31 mouse cellular contexts compared by ENCODE assay signal in the genomic region with DNA sequence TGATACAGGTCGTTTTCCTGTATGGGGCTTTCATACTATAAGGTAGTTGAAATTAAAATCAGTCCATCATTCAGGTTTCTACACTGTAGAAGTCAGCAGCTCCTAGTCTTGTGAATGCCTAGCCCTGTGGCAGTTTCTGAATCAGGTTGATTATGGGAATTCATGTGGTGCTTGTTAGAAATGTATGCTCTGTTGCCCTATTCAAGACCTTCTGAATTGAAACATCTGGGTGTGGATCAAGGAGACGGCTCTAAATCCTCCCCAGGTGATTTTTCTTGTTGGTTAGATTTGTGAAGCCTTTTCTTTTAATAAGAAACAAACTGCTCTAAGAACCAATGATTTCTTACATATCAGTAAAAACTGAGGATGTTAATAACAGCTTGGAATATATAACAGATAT.
"Had no signal": no experiment of that assay in that cellular context is flagged by ENCODE, and none has a peak within 500 bp of the region (broad histone marks: within the 10 kb centered on the region; RNA-seq: fewer than 3 reads in every experiment).

No protein-coding gene starts in this region.

- H3K4me1 ChIP-seq: embryonic facial prominence, embryonic 12.5 days; embryonic facial prominence, embryonic 15.5 days; forebrain, embryonic 12.5 days; forebrain, embryonic 13.5 days; forebrain, embryonic 15.5 days; heart, embryonic 10.5 days; heart, embryonic 12.5 days; heart, embryonic 13.5 days had no signal

- DNase-seq: cerebellum, adult 18-20 months; cerebellum, adult 2 months; cerebellum, adult 8-10 months; cerebellum, adult 9-10 months; cerebellum, adult 9-11 months; cerebellum, postnatal 10 days; cerebellum, postnatal 14 days; cerebellum, postnatal 25 days; forebrain, postnatal 0 days; gastrocnemius, adult 2 months; gastrocnemius, postnatal 10 days; gastrocnemius, postnatal 14 days; gastrocnemius, postnatal 25 days; gastrocnemius, postnatal 36 days; heart, adult 11 months; heart, adult 18-20 months; heart, adult 2 months had no signal

- H3K4me2 ChIP-seq: embryonic facial prominence, embryonic 12.5 days; embryonic facial prominence, embryonic 13.5 days; embryonic facial prominence, embryonic 15.5 days; forebrain, embryonic 12.5 days; forebrain, embryonic 13.5 days; forebrain, embryonic 15.5 days; heart, embryonic 11.5 days; heart, embryonic 12.5 days; heart, embryonic 13.5 days had no signal

- H3K36me3 ChIP-seq: embryonic facial prominence, embryonic 12.5 days; embryonic facial prominence, embryonic 13.5 days; embryonic facial prominence, embryonic 15.5 days; forebrain, embryonic 10.5 days; forebrain, embryonic 12.5 days; forebrain, embryonic 15.5 days; heart, embryonic 10.5 days; heart, embryonic 12.5 days; heart, embryonic 13.5 days had no signal

- H3K4me3 ChIP-seq: embryonic facial prominence, embryonic 12.5 days; embryonic facial prominence, embryonic 13.5 days; embryonic facial prominence, embryonic 15.5 days; erythroblast, embryonic 14.5 days; forebrain, embryonic 10.5 days; forebrain, embryonic 12.5 days; forebrain, embryonic 13.5 days; forebrain, embryonic 15.5 days; gastrocnemius, adult 2 months; heart, adult 2 months; heart, embryonic 10.5 days; heart, embryonic 12.5 days; heart, embryonic 13.5 days had no signal

- H3K9me3 ChIP-seq: embryonic facial prominence, embryonic 12.5 days; embryonic facial prominence, embryonic 13.5 days; embryonic facial prominence, embryonic 15.5 days; forebrain, embryonic 10.5 days; forebrain, embryonic 12.5 days; forebrain, embryonic 13.5 days; forebrain, embryonic 15.5 days; heart, embryonic 10.5 days; heart, embryonic 12.5 days; heart, embryonic 13.5 days had no signal

- H3K27me3 ChIP-seq: embryonic facial prominence, embryonic 12.5 days; embryonic facial prominence, embryonic 13.5 days; embryonic facial prominence, embryonic 15.5 days; forebrain, embryonic 12.5 days; forebrain, embryonic 13.5 days; forebrain, embryonic 15.5 days; heart, embryonic 12.5 days; heart, embryonic 13.5 days had no signal

- ATAC-seq: forebrain, embryonic 13.5 days; forebrain, embryonic 14.5 days; forebrain, embryonic 15.5 days; forebrain, embryonic 16.5 days; forebrain, postnatal 0 days had no signal

- H3K9ac ChIP-seq: embryonic facial prominence, embryonic 12.5 days; embryonic facial prominence, embryonic 13.5 days; embryonic facial prominence, embryonic 15.5 days; forebrain, embryonic 12.5 days; forebrain, embryonic 13.5 days; forebrain, embryonic 15.5 days; forebrain, postnatal 0 days; heart, embryonic 12.5 days; heart, embryonic 13.5 days had no signal

- H3K27ac ChIP-seq: embryonic facial prominence, embryonic 12.5 days; embryonic facial prominence, embryonic 13.5 days; embryonic facial prominence, embryonic 15.5 days; forebrain, embryonic 10.5 days; forebrain, embryonic 12.5 days; forebrain, embryonic 13.5 days; forebrain, embryonic 15.5 days; gastrocnemius, adult 2 months; heart, adult 2 months; heart, embryonic 10.5 days; heart, embryonic 13.5 days had no signal
